Mouse (Mus musculus) MEL (cell line): ENCODE results near the gene Nek3.

Experiments
- SMC3 ChIP-seq: IDR thresholded peaks from 2 replicates; pipeline ENCODE4 v1.6.1; 2011; ENCODE audit warnings: low read depth, low read length, improper control_type of control experiment
- TAL1 ChIP-seq: IDR thresholded peaks from 2 replicates; pipeline ENCODE4 v1.6.1; 2012; ENCODE audit warnings: mild to moderate bottlenecking, inconsistent platforms, low read length, moderate library complexity, mixed read lengths

DNA sequence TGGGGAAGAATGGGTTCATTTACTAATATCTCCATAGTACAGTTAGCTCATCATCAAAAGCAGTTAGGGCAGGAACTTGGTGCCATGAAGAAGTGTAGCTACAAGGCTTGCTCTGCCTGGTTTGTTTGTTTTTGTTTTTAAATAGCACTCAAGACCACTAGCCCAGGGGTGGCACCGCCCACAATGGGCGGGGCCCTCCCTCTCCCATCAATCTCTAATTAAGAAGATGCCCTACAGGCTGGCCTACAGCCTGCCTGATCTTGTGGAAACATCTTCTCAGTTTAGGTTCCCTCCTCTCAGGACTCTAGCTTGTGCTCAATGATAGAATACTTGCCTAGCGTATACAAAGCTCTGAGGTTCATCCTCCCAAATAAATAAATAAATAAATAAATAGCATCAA, 18.6 kb upstream of the Nek3 start:
- TF ChIP-seq TAL1 (no peak), SMC3 (no peak)
